18 mouse cellular contexts compared by ENCODE assay signal in the genomic region with DNA sequence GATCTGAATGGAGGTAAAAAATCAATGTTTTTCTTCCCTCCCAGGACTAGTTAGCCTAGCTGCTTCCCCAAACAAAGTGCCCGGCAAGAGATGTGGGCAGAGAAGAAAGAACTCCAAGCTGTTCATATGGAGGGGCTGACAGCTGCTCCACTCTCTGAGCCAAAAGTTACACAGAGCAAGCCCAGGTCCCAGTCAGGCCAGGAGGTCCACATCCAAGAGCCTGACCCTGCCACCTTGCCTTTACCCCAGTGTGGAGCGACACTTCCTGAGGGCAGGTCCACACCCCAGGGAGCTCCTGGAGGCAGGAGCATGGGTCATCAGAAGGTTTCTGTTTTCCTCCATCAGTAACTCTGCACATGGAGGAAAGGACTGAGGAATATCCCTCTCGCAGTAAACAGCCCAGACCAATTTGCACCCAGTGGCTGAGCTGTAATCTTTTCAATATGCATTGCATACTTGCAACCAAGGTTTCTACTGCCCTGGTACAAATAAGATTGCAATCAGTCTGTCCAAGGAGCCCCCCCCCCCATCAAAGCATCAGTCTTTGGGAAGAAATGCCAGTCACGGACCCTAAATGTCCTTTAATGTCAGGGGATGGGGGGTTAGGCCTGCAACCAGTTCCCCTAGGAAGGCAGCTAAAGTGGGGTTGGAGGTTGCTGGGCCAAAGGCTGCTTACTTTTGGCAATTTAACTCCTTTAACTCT. TPM values are rescaled to one million over a fixed set of nuclear protein-coding genes. Genes with fewer than 3 reads are reported as not detected.
DNase-seq lines count a peak whose midpoint lies in the region; ATAC-seq and TF ChIP-seq lines count a peak whose summit lies in the region.
"Had no signal": no experiment of that assay in that cellular context is flagged by ENCODE, and none has a peak within 500 bp of the region (broad histone marks: within the 10 kb centered on the region; RNA-seq: fewer than 3 reads in every experiment).

No protein-coding gene starts in this region.

- DNase-seq in cerebellum, adult 2 months, result no peak
- no peak for DNase-seq in midbrain, embryonic 10.5 days (ENCODE audit: low spot score)
- no peak for DNase-seq in midbrain, embryonic 14.5 days
- DNase-seq in forebrain, postnatal 0 days, result peak; percentile 29
- DNase-seq: adrenal gland, adult 8-10 months; cerebellum, postnatal 36 days; gastrocnemius, postnatal 36 days; kidney, adult 8-10 months; layer of hippocampus, postnatal 36 days; liver, postnatal 0 days; right cerebral cortex, adult 18-20 months; thymus, postnatal 14 days had no signal

- H3K27ac ChIP-seq in cerebellum, adult 2 months (ENCODE audit: insufficient read depth, low read length), result no peak overlapping the region
- peak overlapping the region; percentile 63; the same call in 1 of the 2 replicates for H3K27ac ChIP-seq in midbrain, embryonic 10.5 days (replicated peaks)
- no peak overlapping the region for H3K27ac ChIP-seq in midbrain, embryonic 14.5 days (replicated peaks; ENCODE audit: low read depth, low read length)
- H3K27ac ChIP-seq in forebrain, postnatal 0 days (ENCODE audit: low read depth, low read length), result no peak overlapping the region
- peak overlapping the region; percentile 63; the same call in 1 of the 2 replicates for H3K27ac ChIP-seq in limb, embryonic 13.5 days
- H3K27ac ChIP-seq: heart, embryonic 13.5 days; macrophage had no signal

- H3K27me3 ChIP-seq in cerebellum, adult 2 months (ENCODE audit: control insufficient read depth, insufficient read depth, low read length), result no peaks in the 10 kb centered on the region; the same call in 1 of the 2 replicates
- no peaks in the 10 kb centered on the region for H3K27me3 ChIP-seq in midbrain, embryonic 10.5 days (ENCODE audit: low read depth, poor library complexity, severe bottlenecking)
- H3K27me3 ChIP-seq in midbrain, embryonic 14.5 days (ENCODE audit: control insufficient read depth, insufficient read depth, low read length), result no peaks in the 10 kb centered on the region
- H3K27me3 ChIP-seq in forebrain, postnatal 0 days (ENCODE audit: insufficient read depth, low read length), result no peaks in the 10 kb centered on the region
- H3K27me3 ChIP-seq in limb, embryonic 13.5 days, result no peaks in the 10 kb centered on the region
- H3K27me3 ChIP-seq: heart, embryonic 13.5 days had no signal

- TF ChIP-seq CTCF in cerebellum, adult 2 months (IDR thresholded peaks at IDR 0.05; ENCODE audit: borderline replicate concordance, insufficient read depth, low read depth, low read length), result no peak
- TF ChIP-seq CTCF in forebrain, postnatal 0 days (IDR thresholded peaks at IDR 0.05; ENCODE audit: low read depth), result no peak

- no peaks in the 10 kb centered on the region for H3K9me3 ChIP-seq in midbrain, embryonic 10.5 days (replicated peaks)
- H3K9me3 ChIP-seq in midbrain, embryonic 14.5 days (ENCODE audit: control insufficient read depth, low read length), result no peaks in the 10 kb centered on the region
- H3K9me3 ChIP-seq in forebrain, postnatal 0 days (ENCODE audit: low read length), result no peaks in the 10 kb centered on the region
- H3K9me3 ChIP-seq in limb, embryonic 13.5 days, result no peaks in the 10 kb centered on the region
- H3K9me3 ChIP-seq: heart, embryonic 13.5 days had no signal

- no peaks in the 10 kb centered on the region for H3K4me1 ChIP-seq in cerebellum, adult 2 months (ENCODE audit: control insufficient read depth, insufficient read depth, low read length)
- peaks cover 12% of the 10 kb centered on the region for H3K4me1 ChIP-seq in midbrain, embryonic 10.5 days
- no peaks in the 10 kb centered on the region for H3K4me1 ChIP-seq in midbrain, embryonic 14.5 days (ENCODE audit: control insufficient read depth, insufficient read depth, low read length)
- no peaks in the 10 kb centered on the region for H3K4me1 ChIP-seq in forebrain, postnatal 0 days (ENCODE audit: insufficient read depth)
- H3K4me1 ChIP-seq in limb, embryonic 13.5 days, result peaks cover 11% of the 10 kb centered on the region

- no peak overlapping the region for H3K9ac ChIP-seq in midbrain, embryonic 14.5 days (replicated peaks; ENCODE audit: low read length)
- H3K9ac ChIP-seq in forebrain, postnatal 0 days, result no peak overlapping the region
- no peak overlapping the region for H3K9ac ChIP-seq in limb, embryonic 13.5 days
- H3K9ac ChIP-seq: heart, embryonic 13.5 days; liver, postnatal 0 days had no signal

- H3K4me2 ChIP-seq in midbrain, embryonic 14.5 days (ENCODE audit: low read length), result no peak overlapping the region
- H3K4me2 ChIP-seq in forebrain, postnatal 0 days (ENCODE audit: low read depth), result no peak overlapping the region
- no peak overlapping the region for H3K4me2 ChIP-seq in limb, embryonic 13.5 days (replicated peaks)
- H3K4me2 ChIP-seq: heart, embryonic 13.5 days had no signal

- H3K4me3 ChIP-seq in cerebellum, adult 2 months (replicated peaks; ENCODE audit: insufficient read depth, low read depth, low read length), result no peak overlapping the region
- H3K4me3 ChIP-seq in midbrain, embryonic 10.5 days, result no peak overlapping the region
- H3K4me3 ChIP-seq in midbrain, embryonic 14.5 days (replicated peaks; ENCODE audit: low read depth, low read length), result no peak overlapping the region
- H3K4me3 ChIP-seq in forebrain, postnatal 0 days (ENCODE audit: low read depth, low read length), result no peak overlapping the region
- H3K4me3 ChIP-seq in limb, embryonic 13.5 days, result no peak overlapping the region
- H3K4me3 ChIP-seq: heart, embryonic 13.5 days had no signal

- 19% methylated on average over 4 of the region's 4 CpGs for WGBS in cerebellum, adult 2 months
- 31% methylated on average over 4 of the region's 4 CpGs for WGBS in midbrain, embryonic 10.5 days
- 34% methylated on average over 4 of the region's 4 CpGs for WGBS in midbrain, embryonic 14.5 days
- 16% methylated on average over 4 of the region's 4 CpGs for WGBS in forebrain, postnatal 0 days
- WGBS in limb, embryonic 13.5 days, result 16% methylated on average over 4 of the region's 4 CpGs

- TF ChIP-seq POLR2A in cerebellum, adult 2 months (IDR thresholded peaks at IDR 0.05; ENCODE audit: borderline replicate concordance, insufficient read depth, low read length), result no peak

- no peaks in the 10 kb centered on the region for H3K36me3 ChIP-seq in midbrain, embryonic 10.5 days
- H3K36me3 ChIP-seq in midbrain, embryonic 14.5 days (ENCODE audit: control insufficient read depth, insufficient read depth, low read length), result no peaks in the 10 kb centered on the region
- H3K36me3 ChIP-seq in forebrain, postnatal 0 days (ENCODE audit: insufficient read depth), result no peaks in the 10 kb centered on the region
- no peaks in the 10 kb centered on the region for H3K36me3 ChIP-seq in limb, embryonic 13.5 days
- H3K36me3 ChIP-seq: heart, embryonic 13.5 days had no signal

- ATAC-seq in cerebellum, adult (ENCODE audit: insufficient number of reproducible peaks, low FRiP score, low TSS enrichment), result 0 out of 2 replicates have a peak, but pooled peaks have one; percentile 29
- ATAC-seq in midbrain, embryonic 14.5 days (ENCODE audit: low FRiP score, low TSS enrichment), result no peak; the same call in 1 of the 2 replicates
- peak; percentile 14; the same call in 1 of the 2 replicates for ATAC-seq in forebrain, postnatal 0 days
- no peak for ATAC-seq in limb, embryonic 13.5 days (ENCODE audit: low FRiP score, low read depth)
- ATAC-seq in granulocyte monocyte progenitor cell, adult 5-6 weeks (replicated peaks; ENCODE audit: poor library complexity, severe bottlenecking), result no peak
- ATAC-seq in erythroblast, adult 5-6 weeks (replicated peaks; ENCODE audit: low FRiP score, poor library complexity, severe bottlenecking), result no peak
- ATAC-seq: liver, postnatal 0 days had no signal

RNA-seq across cellular contexts. Expression of a gene that starts 28.3 kb away (rescaled TPM):
- polyA plus RNA-seq in cerebellum, adult 2 months (2012; rRNA removed), result 18.7 and 19.9 TPM in 2 replicates
- polyA plus RNA-seq in midbrain, embryonic 10.5 days (2016; fragmentation: Nextera tagmentation; extraction: Ambion mirVana), result 10.0 and 10.1 TPM in 2 replicates
- 11.8 and 17.5 TPM in 2 replicates for polyA plus RNA-seq in midbrain, embryonic 14.5 days (2014; fragmentation: Nextera tagmentation; extraction: Ambion mirVana)
- 20.9 and 26.1 TPM in 2 replicates for total RNA-seq in forebrain, postnatal 0 days (2014; rRNA removed)
- 5.5 and 6.8 TPM in 2 replicates for polyA plus RNA-seq in forebrain, postnatal 0 days (2015; fragmentation: Nextera tagmentation; extraction: Ambion mirVana)
- polyA plus RNA-seq in limb, embryonic 13.5 days (2015; fragmentation: Nextera tagmentation; extraction: Ambion mirVana), result 15.3 and 17.5 TPM in 2 replicates
- not detected in 2 replicates for total RNA-seq in granulocyte monocyte progenitor cell, adult 5-6 weeks (2014; fragmentation: Nextera tagmentation)
- 0.15 and 1.3 TPM in 2 replicates for total RNA-seq in granulocyte monocyte progenitor cell, adult 5-6 weeks (2017)
- 0.19 and 2.3 TPM in 2 replicates for total RNA-seq in erythroblast, adult 5-6 weeks (2015; ENCODE audit: low replicate concordance)
- 0.60 and 0.70 TPM in 2 replicates for total RNA-seq in erythroblast, adult 5-6 weeks (2017; ENCODE audit: low replicate concordance)

Comparison
In these comparisons a context has a peak if more than half of its experiments do, and no peak if none do; other contexts are left out.
1. H3K27ac ChIP-seq: peak in midbrain, embryonic 10.5 days (single experiment) and limb, embryonic 13.5 days (single experiment); none in cerebellum, adult 2 months (single experiment), midbrain, embryonic 14.5 days (single experiment) and forebrain, postnatal 0 days (single experiment).
2. ATAC-seq: peak in cerebellum, adult (single experiment) and forebrain, postnatal 0 days (single experiment); none in midbrain, embryonic 14.5 days (single experiment), limb, embryonic 13.5 days (single experiment), granulocyte monocyte progenitor cell, adult 5-6 weeks (single experiment) and erythroblast, adult 5-6 weeks (single experiment).